Mouse (Mus musculus) intestine, embryonic 16.5 days (tissue): Measurements from ENCODE around the gene Msrb3. TPM values are rescaled to one million over a fixed set of nuclear protein-coding genes. Genes with fewer than 3 reads are reported as not detected.

ENCODE experiments used
- ATAC-seq: fragments of 200-750 bp; cut with Nextera tagmentation; 2 replicates; pipeline ENCODE4 v1.8.0; 2017; ENCODE audit warnings: moderate TSS enrichment, moderate library complexity
- H3K27ac ChIP-seq: fragments of 300-500 bp; sonication (generic); 2 replicates; pipeline ENCODE4 v1.5.1; 2014; ENCODE audit warnings: mild to moderate bottlenecking, low read length
- H3K27me3 ChIP-seq: fragments of 300-500 bp; sonication (generic); replicated peaks from 2 replicates; pipeline ENCODE4 v1.6.1; 2014; ENCODE audit warnings: low read length, control low read depth, mixed read lengths; ENCODE audit not compliant: control insufficient read depth, insufficient read depth
- H3K36me3 ChIP-seq: fragments of 300-500 bp; sonication (generic); 2 replicates; pipeline ENCODE4 v1.6.1; 2014; ENCODE audit warnings: low read length, control low read depth; ENCODE audit not compliant: control insufficient read depth, insufficient read depth
- H3K4me1 ChIP-seq: fragments of 300-500 bp; sonication (generic); 2 replicates; pipeline ENCODE4 v1.6.1; 2014; ENCODE audit warnings: low read length, control low read depth, mixed read lengths; ENCODE audit not compliant: control insufficient read depth, insufficient read depth
- H3K4me2 ChIP-seq: fragments of 300-500 bp; sonication (generic); 2 replicates; pipeline ENCODE4 v1.6.1; 2014; ENCODE audit warnings: low read depth, low read length, control low read depth
- H3K4me3 ChIP-seq: fragments of 300-500 bp; sonication (generic); 2 replicates; pipeline ENCODE4 v1.5.1; 2014; ENCODE audit warnings: mild to moderate bottlenecking, low read length
- H3K9ac ChIP-seq: fragments of 300-500 bp; sonication (generic); 2 replicates; pipeline ENCODE4 v1.6.1; 2014; ENCODE audit warnings: low read depth, low read length
- H3K9me3 ChIP-seq: fragments of 300-500 bp; sonication (generic); 2 replicates; pipeline ENCODE4 v1.6.1; 2016; ENCODE audit warnings: low read length, control low read depth; ENCODE audit not compliant: control insufficient read depth
- WGBS: fragments of 180-500 bp; shearing (Covaris S2); extraction: QIAGEN DNeasy Blood & Tissue Kit; methylation state at CpG from one replicate; pipeline ENCODE4 v1.1.7; 2014; 5-methylcytosine and 5-hydroxymethylcytosine counted together
- polyA plus RNA-seq: library from polyadenylated mRNA; unstranded; fragments of >200 nt; fragmentation: Nextera tagmentation; extraction: Ambion mirVana; gene quantifications from 2 replicates; pipeline ENCODE4 v1.2.1, GENCODE M21; 2015

Gene Msrb3
- polyA plus RNA-seq, 1 experiment from 2014 or later, result 14.0 TPM

- Histone ChIP-seq H3K9me3 (no peaks in the 10 kb centered on the region), H3K9ac (peak overlapping the region; percentile 21; the same call in 1 of the 2 replicates), H3K4me3 (peak overlapping the region; percentile 28), H3K4me2 (peak overlapping the region; percentile 56), H3K36me3 (no peaks in the 10 kb centered on the region), H3K27me3 (no peaks in the 10 kb centered on the region), H3K27ac (peak overlapping the region; percentile 31; the same call in 1 of the 2 replicates), H3K4me1 (peaks cover 27% of the 10 kb centered on the region)
- peak; percentile 65 for ATAC-seq
- whole genome bisulfite sequencing, result 2% methylated on average over 13 of the region's 13 CpGs
Measured at GRCm38 (mm10) chr10:120872483-120872862, 26.4 kb downstream of the Msrb3 start.

GRCm38 (mm10) chr10:120871630-120872482 is 27.0 kb downstream of the Msrb3 start:
- peak overlapping the region; percentile 56 for H3K4me2 ChIP-seq
- peak overlapping the region; percentile 21 for H3K9ac ChIP-seq
- H3K36me3 ChIP-seq, result no peaks in the 10 kb centered on the region
- peak; percentile 3; the same call in 1 of the 2 replicates for ATAC-seq
- 0 out of 2 replicates have a peak overlapping the region, but pooled peaks have one; percentile 31 for H3K27ac ChIP-seq
- no peaks in the 10 kb centered on the region for H3K9me3 ChIP-seq
- peaks cover 25% of the 10 kb centered on the region for H3K4me1 ChIP-seq
- WGBS, result 26% methylated on average over 22 of the region's 22 CpGs
- peak overlapping the region; percentile 28 for H3K4me3 ChIP-seq
- H3K27me3 ChIP-seq, result no peaks in the 10 kb centered on the region

GRCm38 (mm10) chr10:120871096-120871495 is 27.8 kb downstream of the Msrb3 start:
- Histone ChIP-seq H3K27me3 (no peaks in the 10 kb centered on the region), H3K4me2 (no peak overlapping the region), H3K4me1 (peaks cover 23% of the 10 kb centered on the region), H3K9me3 (no peaks in the 10 kb centered on the region), H3K9ac (no peak overlapping the region), H3K36me3 (no peaks in the 10 kb centered on the region), H3K4me3 (no peak overlapping the region), H3K27ac (no peak overlapping the region)
- 69% methylated on average over 14 of the region's 14 CpGs for WGBS
- no peak for ATAC-seq

GRCm38 (mm10) chr10:120869241-120869775 is 29.6 kb downstream of the Msrb3 start:
- no peak overlapping the region for H3K9ac ChIP-seq
- ATAC-seq, result no peak
- no peaks in the 10 kb centered on the region for H3K9me3 ChIP-seq
- no peak overlapping the region for H3K4me3 ChIP-seq
- no peak overlapping the region for H3K4me2 ChIP-seq
- H3K4me1 ChIP-seq, result peaks cover 20% of the 10 kb centered on the region
- 87% methylated on average over 22 of the region's 22 CpGs for WGBS
- H3K27ac ChIP-seq, result no peak overlapping the region
- H3K36me3 ChIP-seq, result no peaks in the 10 kb centered on the region
- no peaks in the 10 kb centered on the region for H3K27me3 ChIP-seq

- Histone ChIP-seq H3K27ac (no peak overlapping the region), H3K4me1 (no peaks in the 10 kb centered on the region), H3K36me3 (no peaks in the 10 kb centered on the region), H3K9ac (no peak overlapping the region), H3K4me2 (no peak overlapping the region), H3K27me3 (no peaks in the 10 kb centered on the region), H3K9me3 (no peaks in the 10 kb centered on the region), H3K4me3 (no peak overlapping the region)
- WGBS, result 11% methylated on average over 9 of the region's 9 CpGs
- peak; percentile 46; the same call in 1 of the 2 replicates for ATAC-seq
Measured at GRCm38 (mm10) chr10:120864446-120864845, 34.5 kb downstream of the Msrb3 start.

GRCm38 (mm10) chr10:120861674-120862073 is 37.2 kb downstream of the Msrb3 start:
- ATAC-seq, result no peak
- Histone ChIP-seq H3K4me2 (no peak overlapping the region), H3K36me3 (no peaks in the 10 kb centered on the region), H3K9me3 (no peaks in the 10 kb centered on the region), H3K4me3 (no peak overlapping the region), H3K27ac (no peak overlapping the region), H3K4me1 (0 out of 2 replicates have a peak, but pooled peaks cover 2% of the 10 kb centered on the region), H3K9ac (no peak overlapping the region), H3K27me3 (no peaks in the 10 kb centered on the region)
- WGBS, result 93% methylated on average over 12 of the region's 12 CpGs

GRCm38 (mm10) chr10:120861194-120861593 is 37.7 kb downstream of the Msrb3 start:
- Histone ChIP-seq H3K36me3 (no peaks in the 10 kb centered on the region), H3K4me2 (no peak overlapping the region), H3K27ac (no peak overlapping the region), H3K4me1 (0 out of 2 replicates have a peak, but pooled peaks cover 2% of the 10 kb centered on the region), H3K9me3 (no peaks in the 10 kb centered on the region), H3K9ac (no peak overlapping the region), H3K4me3 (no peak overlapping the region), H3K27me3 (no peaks in the 10 kb centered on the region)
- no peak for ATAC-seq
- WGBS, result 82% methylated on average over 3 of the region's 3 CpGs

GRCm38 (mm10) chr10:120857531-120858001 is 41.3 kb downstream of the Msrb3 start:
- Histone ChIP-seq H3K9me3 (no peaks in the 10 kb centered on the region), H3K27ac (no peak overlapping the region), H3K4me2 (peak overlapping the region; percentile 44), H3K9ac (peak overlapping the region; percentile 46; the same call in 1 of the 2 replicates), H3K4me1 (0 out of 2 replicates have a peak, but pooled peaks cover 2% of the 10 kb centered on the region), H3K4me3 (peak overlapping the region; percentile 20; the same call in 1 of the 2 replicates), H3K36me3 (no peaks in the 10 kb centered on the region), H3K27me3 (no peaks in the 10 kb centered on the region)
- ATAC-seq, result peak; percentile 94
- whole genome bisulfite sequencing, result 42% methylated on average over 13 of the region's 13 CpGs

GRCm38 (mm10) chr10:120854329-120854728 is 44.6 kb downstream of the Msrb3 start:
- H3K4me3 ChIP-seq, result no peak overlapping the region
- peaks cover 18% of the 10 kb centered on the region for H3K4me1 ChIP-seq
- H3K27ac ChIP-seq, result no peak overlapping the region
- 80% methylated on average over 10 of the region's 10 CpGs for WGBS
- no peak for ATAC-seq
- H3K9me3 ChIP-seq, result no peaks in the 10 kb centered on the region
- H3K4me2 ChIP-seq, result no peak overlapping the region
- no peaks in the 10 kb centered on the region for H3K36me3 ChIP-seq
- H3K27me3 ChIP-seq, result no peaks in the 10 kb centered on the region
- no peak overlapping the region for H3K9ac ChIP-seq
